Mouse (Mus musculus) yolk sac, embryonic 10.5 days (tissue): ENCODE data around the gene Gpr19.

Experiments used
- DNase-seq: peaks from one replicate; pipeline ENCODE4 v3.0.0-alpha.2; 2017; ENCODE audit warnings: low spot score

Gpr19 gene

GRCm38 (mm10) chr6:134922511-134923195 lies 24.3 kb upstream of the Gpr19 start:
- DNase-seq, result no peak

GRCm38 (mm10) chr6:134921695-134922510 lies 23.5 kb upstream of the Gpr19 start:
- DNase-seq, result no peak

DNA sequence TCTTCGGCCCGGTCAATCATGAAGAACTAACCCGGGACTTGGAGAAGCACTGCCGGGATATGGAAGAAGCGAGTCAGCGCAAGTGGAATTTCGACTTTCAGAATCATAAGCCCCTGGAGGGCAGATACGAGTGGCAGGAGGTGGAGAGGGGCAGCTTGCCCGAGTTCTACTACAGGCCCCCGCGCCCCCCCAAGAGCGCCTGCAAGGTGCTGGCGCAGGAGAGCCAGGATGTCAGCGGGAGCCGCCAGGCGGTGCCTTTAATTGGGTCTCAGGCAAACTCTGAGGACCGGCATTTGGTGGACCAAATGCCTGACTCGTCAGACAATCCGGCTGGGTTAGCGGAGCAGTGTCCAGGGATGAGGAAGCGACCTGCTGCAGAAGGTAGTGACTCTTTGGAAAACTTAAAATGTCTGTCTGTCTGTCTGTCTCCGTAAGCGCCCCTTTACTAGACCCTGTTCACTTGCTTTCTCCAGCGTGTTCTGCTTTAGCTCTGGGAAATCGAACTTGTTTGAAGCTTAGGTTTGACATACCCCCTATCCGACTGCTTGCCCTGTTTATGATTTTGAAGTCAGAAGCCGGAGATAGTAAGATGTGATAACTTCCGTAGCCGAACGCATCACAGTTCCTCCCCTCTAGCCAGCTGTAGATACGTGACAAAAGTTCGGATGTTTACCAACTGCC lies 22.8 kb upstream of the Gpr19 start:
- peak; percentile 55 for DNase-seq

- DNase-seq, result peak; percentile 94
Measured at GRCm38 (mm10) chr6:134920190-134921013, 22.0 kb upstream of the Gpr19 start, which contains the start of gene Cdkn1b. TSS of gene Cdkn1b (plus strand) at chr6:134920401.

GRCm38 (mm10) chr6:134919511-134920189 lies 21.3 kb upstream of the Gpr19 start:
- no peak for DNase-seq

DNA sequence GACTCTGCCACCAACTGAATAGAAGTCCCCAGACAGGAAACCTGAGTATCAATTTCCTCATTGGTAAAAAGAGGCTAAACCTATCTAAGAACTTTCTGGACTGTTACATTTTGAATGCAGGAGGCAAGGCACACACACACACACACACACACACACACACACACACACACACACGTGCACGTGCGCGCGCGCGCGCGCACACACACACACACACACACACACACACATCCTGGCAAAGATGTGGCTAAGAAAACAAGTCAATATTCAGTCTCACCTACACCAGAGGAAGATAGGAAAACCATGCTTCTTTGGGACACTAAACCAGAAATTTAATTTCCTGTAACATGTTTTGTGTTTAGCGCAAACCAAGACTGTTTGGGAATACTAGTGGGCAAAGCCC lies 20.4 kb upstream of the Gpr19 start:
- DNase-seq, result no peak

GRCm38 (mm10) chr6:134917087-134917486 lies 18.7 kb upstream of the Gpr19 start:
- peak; percentile 61 for DNase-seq

GRCm38 (mm10) chr6:134916641-134917040 lies 18.3 kb upstream of the Gpr19 start:
- DNase-seq, result no peak

DNA sequence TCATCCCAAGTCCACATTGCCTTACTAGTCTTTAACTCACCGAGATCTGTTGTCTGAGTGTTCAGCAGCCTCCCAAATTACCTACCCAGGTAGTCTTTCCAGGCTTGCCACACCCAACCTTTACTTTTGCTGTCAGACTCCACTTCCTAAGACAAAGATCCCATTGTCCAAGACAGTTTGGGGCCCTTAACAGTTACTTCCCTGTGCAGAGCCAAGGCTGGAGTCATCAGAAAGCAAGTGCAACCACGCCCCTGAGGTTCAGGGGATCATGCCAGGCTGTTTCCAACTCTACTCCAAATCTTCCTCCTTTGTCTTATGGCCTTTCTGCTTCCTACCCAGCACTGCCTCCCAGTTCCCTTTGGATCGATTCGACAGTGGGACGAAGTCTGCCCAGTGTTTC lies 16.1 kb upstream of the Gpr19 start:
- no peak for DNase-seq

DNA sequence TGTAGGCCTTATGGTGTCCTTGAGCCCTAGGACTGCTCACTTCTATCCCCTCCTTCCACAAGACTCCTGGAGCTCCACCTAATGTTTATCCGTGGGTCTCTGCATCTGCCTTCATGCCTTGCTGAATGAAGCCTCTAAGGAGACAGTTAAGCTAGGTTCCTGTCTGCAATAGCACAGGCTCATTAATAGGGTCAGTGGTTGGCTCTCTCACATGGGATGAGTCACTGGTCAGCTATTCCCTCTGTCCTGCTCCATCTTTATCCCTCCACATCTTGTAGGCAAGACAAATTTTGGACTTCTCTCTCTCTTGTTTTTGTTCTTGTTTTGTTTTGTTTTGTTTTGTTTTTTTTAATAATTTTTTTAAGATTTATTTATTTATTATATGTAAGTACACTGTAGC lies 7.4 kb upstream of the Gpr19 start:
- DNase-seq, result no peak

DNA sequence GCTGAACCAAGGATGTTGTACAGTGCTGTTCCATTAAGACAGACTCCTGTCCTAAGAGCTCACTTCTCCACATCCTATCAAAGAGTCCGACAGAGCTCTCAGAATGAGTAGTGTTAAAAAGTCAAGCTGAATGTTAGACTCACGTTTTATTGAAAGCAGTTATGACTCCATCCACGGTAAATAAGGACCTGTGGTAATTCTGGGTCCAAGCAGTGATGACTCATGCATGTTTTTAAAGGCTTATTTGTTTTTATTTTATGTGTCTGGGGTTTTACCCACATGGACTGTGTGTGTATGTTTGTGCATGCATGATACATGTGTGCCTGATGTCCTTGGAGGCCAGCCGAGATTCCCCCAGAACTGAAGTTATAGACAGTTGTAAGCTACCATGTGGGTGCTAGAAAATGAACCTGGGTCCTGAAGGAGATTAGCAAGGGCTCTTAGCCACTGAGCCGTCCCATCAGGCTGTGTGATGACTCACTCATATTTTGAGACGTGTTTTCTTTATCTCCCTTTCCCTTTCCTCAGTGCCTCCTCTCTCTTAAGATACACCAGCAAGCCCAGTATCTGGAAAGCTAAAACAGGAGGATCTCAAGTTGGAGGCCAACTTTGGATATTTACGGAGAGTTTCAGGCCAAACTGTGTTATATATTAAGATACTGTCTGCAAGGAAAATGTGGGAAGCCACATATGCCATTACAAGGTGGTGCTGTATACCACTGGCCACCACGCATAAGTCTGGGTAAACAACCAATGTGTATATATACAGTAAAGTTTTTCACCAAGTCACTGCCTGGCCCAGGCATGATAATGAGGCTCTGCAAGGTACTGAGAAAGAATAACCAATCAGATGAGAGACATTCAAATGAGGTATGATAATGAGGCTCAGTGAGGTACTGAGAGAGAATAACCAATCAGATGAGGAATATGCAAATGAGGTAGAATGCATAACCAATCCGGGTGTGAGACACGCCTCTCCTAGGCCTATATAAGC lies 5.8 kb upstream of the Gpr19 start:
- no peak for DNase-seq

DNA sequence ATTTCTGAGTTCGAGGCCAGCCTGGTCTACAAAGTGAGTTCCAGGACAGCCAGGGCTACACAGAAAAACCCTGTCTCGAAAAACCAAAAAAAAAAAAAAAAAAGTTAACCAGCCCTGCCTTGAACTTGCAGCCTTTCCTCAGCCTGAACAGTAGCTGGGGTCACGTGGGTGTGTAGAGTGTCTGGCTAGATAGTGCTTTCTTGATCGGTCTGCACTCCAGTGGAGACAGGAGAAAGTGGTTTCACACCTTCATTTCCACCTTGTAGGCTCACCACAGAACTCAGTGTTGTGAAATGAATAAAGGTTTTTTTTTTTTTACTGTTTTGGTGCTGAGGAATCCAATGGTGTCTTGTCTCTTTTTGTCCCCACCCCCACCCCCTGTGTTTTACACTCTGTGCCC lies 5.0 kb upstream of the Gpr19 start:
- no peak for DNase-seq

DNA sequence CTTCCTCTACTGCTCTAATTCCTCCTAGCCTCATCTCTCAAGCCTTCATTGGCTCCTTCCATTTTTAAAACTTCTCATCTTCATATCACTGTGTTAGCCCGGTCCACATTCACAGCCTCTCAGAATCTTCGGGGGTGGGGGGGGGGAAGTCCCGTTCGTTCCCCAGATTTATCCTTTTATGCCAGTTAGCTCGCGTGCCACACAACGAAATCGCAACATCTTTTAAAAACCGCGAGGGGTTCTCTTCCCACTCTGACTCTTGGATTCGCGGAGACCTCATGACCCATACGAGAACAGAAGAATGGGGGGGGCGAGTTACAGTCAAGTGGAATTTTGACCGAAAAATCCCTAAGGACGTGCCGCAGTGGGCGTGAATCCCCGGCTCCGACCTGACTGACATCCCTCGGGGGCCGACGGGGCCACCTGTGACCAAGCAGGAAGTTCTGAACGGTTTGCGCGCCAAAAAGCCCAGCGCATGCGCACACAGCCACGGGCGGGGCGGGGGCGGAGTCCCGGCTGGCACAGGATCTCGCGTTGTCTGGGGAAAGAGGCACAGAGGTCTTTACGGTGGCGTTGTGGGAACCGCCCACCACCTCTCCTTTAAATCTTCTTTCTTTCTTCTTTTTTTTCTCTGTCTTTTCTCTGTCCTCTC lies 809 bp downstream of the Gpr19 start:
- peak; percentile 99 for DNase-seq

DNA sequence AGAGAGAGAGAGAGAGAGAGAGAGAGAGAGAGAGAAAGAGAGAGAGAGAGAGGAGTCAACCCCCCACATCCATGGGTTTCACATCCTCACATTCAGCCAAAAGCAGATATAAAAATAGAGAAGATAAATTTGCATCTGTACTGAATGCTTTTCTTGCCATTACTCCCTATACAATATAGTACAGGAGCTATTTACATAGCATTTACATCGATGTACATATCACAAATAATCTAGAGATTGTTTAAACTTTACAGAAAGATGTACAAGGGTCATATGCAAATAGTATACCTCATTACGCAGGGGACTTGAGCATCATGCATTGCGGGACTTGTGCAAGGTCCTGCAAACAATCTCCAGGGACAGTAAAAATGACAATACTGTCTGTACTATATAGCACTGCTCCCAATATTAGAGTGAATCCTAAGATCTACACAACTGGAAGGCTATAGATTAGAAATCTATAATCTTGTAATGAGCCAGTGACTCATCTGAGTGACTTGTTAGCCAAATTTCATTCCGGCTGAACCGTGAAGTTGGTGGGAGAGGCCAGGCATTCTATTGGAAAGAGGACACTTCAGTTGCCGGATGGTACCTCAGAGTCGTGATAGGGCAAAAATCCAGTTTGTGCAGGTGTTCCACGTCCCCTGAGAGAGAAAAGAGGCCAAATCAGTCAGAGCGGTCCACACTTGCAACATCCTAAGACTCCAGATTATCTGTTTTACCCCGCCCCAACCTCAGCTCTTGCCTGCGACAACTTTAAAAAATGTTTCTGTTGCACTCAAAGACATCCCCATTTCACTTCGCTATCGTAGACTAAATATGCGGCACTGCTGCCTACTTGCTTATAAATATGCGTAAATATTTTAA lies 1.6 kb downstream of the Gpr19 start:
- DNase-seq, result peak; percentile 38

DNA sequence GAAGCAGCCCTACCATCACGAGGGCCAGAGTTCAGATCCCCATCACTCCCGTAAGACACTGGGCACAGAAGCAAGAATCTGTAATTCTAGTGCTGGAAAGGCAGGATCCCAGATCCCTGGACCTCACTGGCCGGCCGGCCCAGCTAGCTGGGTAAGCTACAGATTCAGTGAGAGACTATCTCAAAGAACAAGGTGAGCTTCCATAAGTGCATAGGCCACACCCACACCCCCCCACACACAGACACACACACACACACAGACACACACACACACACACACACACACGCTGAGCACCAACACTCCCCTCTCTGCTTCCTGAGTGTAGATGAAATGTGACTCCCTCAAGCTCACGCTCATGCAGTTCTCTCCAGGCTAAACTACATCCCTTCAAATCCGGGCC lies 7.9 kb downstream of the Gpr19 start:
- DNase-seq, result no peak

DNA sequence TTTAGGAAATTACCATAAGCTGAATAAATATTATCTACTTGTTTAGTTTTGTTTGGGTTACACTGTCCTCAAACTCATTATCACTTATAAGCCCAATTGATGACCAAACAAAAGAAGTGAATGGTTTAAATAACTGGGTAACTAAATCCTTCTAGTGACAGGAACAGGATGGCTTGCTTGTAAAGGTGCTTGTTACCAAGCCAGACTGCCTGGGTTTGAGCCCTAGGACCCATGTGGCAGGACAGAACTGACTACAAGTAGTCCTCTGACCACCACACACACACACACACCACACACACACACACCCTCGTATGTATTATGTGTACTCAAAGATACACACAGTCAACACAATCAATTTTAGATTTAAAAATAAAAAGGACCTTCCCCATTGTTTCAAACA lies 8.6 kb downstream of the Gpr19 start:
- DNase-seq, result no peak

DNA sequence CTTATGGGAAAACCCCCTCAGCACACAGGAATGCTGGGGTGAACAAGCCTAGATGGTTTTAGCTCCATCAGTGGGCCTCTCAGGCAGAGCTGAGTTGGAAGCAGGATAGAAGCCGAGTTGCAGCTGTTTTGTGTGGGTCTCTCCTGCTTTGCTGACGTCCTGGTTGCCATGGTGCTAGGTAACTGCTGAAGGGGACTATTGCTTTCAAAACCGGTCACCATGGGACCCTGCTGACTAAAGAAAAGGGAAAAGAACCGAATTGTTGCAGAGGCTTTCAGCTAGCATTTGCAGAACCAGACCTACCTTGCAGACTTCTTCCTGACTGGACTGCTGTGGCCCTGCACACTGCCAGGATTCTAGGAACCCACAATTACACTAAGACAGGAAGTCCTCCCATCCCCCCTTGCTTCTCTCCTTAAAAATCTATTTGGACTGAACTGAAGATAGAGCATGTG lies 9.8 kb downstream of the Gpr19 start:
- no peak for DNase-seq

DNA sequence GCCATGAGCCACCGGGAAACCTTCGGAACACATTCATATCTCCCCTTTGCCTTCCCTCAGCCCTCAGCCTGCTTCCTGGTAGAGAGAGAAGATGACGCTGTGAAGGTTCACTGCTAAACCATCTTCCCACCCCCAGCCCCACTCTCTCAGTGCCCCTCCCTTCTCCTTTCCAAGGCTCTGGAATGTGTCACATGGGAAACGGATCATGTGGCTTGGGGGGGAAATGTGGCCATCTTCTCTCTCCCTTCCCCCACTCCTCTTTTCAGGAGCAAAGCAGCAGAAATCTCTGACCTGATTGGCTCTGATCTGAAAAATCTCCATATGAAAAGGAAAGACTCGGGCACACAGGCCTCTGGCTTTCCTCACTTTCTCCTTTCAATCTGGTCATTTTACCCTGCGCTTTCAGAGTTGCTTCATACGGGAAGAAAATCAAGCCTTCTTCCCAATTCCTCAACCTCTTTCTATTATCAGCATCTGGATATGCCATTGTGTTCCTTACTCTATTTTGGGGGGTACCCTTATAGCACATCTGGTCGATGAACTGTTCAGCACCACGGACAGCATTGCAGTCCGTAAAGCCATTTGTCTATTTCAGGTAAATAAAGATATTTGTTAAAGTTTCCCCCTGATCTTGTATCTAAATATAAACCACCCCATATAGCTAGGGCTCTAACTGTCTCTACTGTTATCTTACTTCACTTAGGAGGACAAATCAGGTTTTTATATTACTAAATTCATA lies 10.5 kb downstream of the Gpr19 start:
- DNase-seq, result peak; percentile 45
